Mouse (Mus musculus): Measurements from ENCODE around the gene Rep15. TPM values are rescaled to one million over a fixed set of nuclear protein-coding genes. Genes with fewer than 3 reads are reported as not detected.

The Rep15 gene
- total RNA-seq (2021), result under 1 TPM; 0.72 to 0.97 TPM
- long read RNA-seq, experiment 1, result 0 reads
- long read RNA-seq, experiment 2, result 0 reads

GRCm38 (mm10) chr6:147032303-147032925 is at the start of gene Rep15:
Gene Rep15 (plus strand): TSS chr6:147032584.
- no peak for DNase-seq

- DNase-seq, result no peak
These were observed 47.8 kb upstream of the Rep15 start for GRCm38 (mm10) chr6:146984569-146984968.

GRCm38 (mm10) chr6:146994236-146994635 is 38.1 kb upstream of the Rep15 start:
- peak; percentile 80 for DNase-seq

DNA sequence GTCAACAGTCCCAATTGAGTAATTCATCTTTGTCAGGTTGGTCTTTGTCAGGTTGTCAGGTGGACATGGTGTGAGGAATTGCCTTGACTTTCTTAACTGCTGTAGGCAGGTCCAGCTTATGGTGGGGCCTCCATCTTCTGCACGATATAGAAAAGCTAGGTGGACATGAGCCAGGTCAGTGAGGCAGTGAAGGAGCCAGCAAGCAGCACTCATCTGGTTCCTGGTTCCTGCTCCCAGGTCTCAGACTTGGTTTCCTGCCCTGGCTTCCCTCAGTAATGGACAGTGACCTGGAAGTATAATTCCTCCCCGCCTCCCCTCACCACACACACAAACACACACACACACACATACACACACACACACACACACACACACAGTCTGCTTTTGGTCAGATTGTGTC is 37.0 kb upstream of the Rep15 start:
- DNase-seq, result no peak

GRCm38 (mm10) chr6:146995878-146996277 is 36.5 kb upstream of the Rep15 start:
- no peak for DNase-seq

DNA sequence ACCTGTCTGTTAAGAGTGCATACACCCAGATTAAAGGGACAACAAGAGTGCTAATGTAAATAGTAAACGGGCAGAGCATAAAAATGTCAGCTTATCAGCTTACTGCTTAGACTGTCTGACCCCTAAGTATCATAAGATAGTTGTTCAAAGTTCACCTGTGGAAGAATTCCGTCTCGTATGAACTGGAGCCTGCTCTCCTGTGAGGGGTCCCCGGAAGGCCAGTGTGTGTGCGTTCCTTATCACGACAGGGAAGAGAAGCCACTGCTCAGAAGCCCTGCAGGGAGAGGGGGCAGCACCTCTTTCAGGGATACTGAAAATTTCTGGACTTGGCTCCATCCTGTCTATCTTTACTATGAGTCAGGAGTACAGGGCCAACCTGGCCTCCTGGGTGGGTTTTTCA is 35.4 kb upstream of the Rep15 start:
- no peak for DNase-seq

- DNase-seq, result no peak
These were observed 33.7 kb upstream of the Rep15 start for GRCm38 (mm10) chr6:146998710-146999109.

DNA sequence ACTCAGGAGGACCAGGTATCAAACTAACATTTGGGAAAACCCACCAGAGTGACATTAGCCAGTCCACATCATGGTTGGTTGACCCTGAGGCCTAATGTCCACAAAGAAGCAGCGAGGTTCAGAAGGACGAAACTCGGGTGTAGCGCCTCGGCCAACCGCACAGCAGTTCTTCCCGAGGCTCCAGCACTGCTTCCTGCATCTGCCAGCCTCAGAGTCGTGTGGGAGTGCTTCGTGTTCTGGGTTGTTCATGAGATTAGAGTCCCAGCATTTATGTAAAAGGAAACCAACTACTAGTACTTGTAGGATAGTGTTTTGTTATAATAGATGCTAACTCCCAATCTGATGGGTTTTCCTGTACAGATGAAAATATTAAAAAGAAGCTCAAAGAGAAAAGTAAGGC is 33.1 kb upstream of the Rep15 start:
- no peak for DNase-seq

DNA sequence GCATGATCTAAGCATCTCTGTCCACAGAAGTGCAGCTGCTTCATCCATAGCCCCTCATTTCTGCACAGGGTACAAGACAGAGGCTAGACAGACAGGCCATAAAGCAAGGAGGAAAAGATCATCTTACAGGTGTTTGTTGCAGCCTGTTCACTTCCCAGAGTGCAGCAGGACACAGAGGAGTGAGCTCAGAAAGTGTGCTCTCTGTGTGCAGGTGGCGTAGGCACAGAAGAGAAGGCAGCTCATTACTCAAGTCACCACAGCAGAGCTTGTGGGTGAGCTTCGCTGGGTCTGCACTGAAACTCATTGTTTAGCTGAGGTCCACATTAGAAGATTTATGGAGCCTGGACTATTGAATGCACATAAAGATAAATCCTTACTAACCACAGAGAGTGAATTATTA is 32.6 kb upstream of the Rep15 start:
- DNase-seq, result no peak

DNA sequence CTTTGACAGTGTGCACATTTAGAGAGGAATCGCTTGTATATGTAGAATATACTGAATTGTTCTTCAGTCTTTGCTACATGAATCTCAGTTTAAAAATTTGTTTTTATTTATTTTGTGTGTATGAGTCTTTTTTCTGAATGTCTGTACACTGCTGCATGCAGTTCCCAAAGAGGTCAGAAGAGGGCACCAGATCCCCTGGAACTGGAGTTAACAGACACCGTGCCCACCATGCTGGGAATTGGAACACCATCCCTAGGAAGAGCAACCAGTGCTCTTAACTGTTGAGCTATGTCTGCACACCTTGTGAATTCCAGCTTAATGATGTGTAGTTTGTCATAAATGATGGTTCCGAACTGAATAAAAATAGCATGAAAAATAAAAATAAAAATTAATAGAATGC is 24.2 kb upstream of the Rep15 start:
- DNase-seq, result peak; percentile 73

GRCm38 (mm10) chr6:147010358-147010757 is 22.0 kb upstream of the Rep15 start:
- no peak for DNase-seq

- no peak for DNase-seq
These were observed 21.4 kb upstream of the Rep15 start for GRCm38 (mm10) chr6:147010811-147011520.

DNA sequence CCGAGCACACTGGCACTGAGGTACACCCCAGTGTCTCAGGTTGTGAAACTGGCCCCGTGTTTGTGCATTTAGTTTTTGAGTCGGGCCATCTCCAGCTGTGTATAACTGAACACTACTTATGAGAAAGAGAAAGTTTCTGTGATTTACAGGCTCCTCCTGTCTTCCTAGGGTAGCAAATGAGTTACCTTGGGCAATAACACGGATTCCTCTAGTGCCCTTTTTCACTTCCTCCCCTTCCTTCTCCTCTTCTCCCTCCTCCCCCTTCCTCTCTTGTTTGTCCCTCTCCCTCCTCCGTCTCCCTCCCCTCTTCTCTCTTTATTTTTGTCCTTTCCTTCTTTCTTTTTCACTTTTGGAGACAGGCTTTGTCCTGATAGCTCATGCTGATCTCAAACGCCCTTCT is 20.8 kb upstream of the Rep15 start:
- no peak for DNase-seq

DNA sequence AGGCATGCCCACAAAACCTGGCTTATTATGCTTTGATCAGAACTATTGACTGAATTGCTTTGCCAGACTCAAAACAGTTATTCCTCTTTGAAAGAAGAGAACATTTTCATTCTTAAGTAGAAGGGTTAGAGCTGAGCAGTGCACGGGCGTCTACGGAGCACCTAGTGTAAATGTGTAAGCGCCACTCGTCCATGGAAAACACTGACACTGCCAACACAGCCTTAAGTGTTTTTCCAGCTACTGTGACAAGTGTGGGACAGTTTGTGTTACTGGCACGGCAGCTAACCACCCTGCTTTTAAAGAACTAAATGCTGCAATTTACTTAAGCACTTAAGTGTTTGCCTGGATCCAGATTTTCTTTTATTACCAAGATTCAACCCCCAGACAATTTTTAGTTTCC is 20.4 kb upstream of the Rep15 start:
- DNase-seq, result no peak

DNA sequence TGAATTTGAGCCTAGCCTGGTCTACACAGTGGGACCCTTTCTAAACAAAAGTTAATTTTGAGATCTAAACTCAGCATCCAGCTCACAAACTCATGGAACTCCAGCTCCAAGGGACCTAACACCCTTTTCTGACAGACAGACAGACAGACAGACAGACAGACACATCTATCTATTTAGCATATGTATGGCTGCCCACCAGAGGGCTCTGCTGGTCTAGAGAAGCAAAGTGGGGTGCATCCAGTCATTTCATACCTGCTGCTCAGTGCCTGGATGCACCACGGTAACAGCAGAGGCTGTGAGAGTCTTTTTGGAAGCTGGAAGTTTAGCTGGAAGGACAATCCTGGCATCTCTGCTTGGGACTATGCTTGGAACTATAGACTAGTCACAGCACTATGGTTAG is 18.8 kb upstream of the Rep15 start:
- no peak for DNase-seq

GRCm38 (mm10) chr6:147017906-147018305 is 14.5 kb upstream of the Rep15 start:
- no peak for DNase-seq

DNA sequence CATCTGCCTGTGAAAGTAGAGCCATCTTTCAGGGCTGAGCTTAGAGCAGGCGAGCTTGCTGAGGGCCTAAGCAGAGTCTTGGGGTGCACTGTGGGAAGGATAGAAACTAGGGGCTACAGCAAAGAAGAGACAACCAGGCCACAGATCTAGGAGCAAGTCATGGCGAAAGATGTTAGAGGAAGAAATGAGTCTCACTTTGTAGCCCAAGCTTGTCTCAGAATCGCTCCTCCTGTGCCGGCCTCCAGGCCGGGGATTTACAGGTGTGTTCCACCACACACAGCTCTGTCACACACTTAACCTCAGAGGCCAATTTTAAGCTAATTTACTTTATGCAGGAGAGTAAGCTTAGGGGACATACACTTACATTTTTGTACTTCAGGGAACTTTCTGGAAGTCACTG is 14.0 kb upstream of the Rep15 start:
- DNase-seq, result no peak

DNA sequence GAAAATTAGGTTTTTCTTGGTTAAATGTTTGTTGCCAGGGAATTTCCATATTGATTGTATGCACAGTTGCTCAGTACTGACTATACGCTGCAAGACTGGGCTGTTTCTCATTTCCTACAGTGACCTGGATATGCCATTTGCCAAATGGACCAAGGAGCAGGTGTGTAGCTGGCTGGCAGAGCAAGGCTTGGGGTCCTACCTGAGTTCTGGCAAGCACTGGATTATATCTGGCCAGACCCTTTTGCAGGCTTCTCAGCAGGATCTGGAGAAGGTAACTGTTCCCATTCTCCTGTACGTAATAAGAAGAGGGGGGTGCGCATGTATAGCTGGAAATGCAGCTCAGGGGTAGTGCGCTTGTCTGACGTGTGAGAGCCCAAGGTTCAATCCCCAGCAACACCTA is 11.2 kb upstream of the Rep15 start:
- DNase-seq, result no peak

GRCm38 (mm10) chr6:147022375-147023132 is 9.8 kb upstream of the Rep15 start:
- peak; percentile 17 for DNase-seq

DNA sequence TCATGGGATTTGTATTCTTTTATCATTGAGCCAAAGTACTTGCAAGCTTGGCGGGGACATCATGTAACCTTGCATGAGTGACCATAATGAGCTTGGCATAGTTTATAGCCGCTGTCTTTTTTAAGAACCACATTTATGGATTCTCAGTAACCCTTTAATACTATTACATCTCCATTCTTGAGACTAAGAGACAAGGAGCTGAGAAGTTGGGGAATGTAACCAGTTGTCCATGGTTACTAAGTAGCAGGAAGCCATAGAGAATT is 9.3 kb upstream of the Rep15 start:
- no peak for DNase-seq

DNA sequence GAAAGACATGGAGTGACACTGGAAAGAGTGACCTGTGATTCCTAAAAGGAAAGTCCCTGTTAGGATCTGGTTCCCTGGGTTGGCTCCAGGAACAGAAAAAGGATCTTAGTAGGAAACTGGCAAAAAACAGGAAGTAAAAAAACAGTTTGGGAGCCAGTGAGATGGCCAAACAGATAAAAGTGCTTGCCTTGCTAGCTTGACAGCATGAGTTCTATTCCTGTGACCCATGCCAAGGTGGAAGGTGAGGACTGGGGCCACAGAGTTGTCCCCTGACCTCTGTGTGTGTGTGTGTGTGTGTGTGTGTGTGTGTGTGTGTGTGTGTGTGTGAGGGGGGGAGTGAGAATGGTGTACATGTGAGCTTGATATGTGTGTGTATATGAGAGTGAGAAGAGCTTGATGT is 8.8 kb upstream of the Rep15 start:
- DNase-seq, result no peak

DNA sequence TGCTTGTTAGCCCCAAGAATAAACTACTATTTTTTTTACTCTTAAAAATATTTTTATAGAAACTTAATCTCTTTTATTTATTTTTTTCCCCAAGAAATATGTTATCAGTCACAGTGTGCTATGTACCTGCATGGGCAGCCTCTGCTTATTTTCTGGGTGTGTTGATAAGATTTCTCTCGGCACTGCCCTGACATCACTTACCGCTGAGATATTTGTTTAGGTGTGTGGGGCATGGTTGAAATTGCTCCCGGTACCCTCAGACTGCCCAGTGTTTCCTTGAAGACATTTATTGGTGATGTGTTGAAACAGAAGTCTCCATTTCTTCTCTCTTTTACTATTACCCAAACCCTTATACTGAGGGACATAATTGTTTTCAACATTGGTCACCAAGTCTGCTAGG is 7.6 kb upstream of the Rep15 start:
- DNase-seq, result no peak

- DNase-seq, result no peak
These were observed 4.0 kb upstream of the Rep15 start for GRCm38 (mm10) chr6:147028396-147028795.

DNA sequence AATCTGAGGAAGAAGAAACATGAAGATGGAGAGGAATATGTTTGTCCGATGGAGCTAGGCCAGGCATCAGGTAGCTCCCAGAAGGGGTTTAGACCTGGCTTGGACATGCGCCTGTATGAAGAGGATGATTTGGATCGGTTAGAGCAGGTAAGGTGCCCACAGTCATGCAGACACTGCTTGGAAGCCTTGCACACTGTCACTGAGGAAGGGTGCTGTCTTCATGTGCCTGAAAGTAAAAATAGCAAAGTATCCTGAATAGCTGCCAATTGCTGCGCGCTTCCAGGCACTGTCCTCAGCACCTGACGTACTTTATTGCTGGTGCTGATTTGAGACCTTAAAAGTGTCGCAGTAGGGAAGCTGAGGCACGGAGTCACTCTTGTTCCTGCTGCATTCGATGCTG is 2.8 kb upstream of the Rep15 start:
- no peak for DNase-seq

Data from adrenal gland, postnatal 10 days (tissue).